Mouse (Mus musculus) neural tube, embryonic 11.5 days (tissue): ENCODE data around the gene Tnfrsf11a. TPM values are rescaled to one million over a fixed set of nuclear protein-coding genes. Genes with fewer than 3 reads are reported as not detected.
A peak's percentile ranks its signal among the peaks of the same experiment; 100 is the strongest.

Experiments used
- ATAC-seq: fragments of 200-750 bp; cut with Nextera tagmentation; 2 replicates; pipeline ENCODE4 v1.8.0; 2017; ENCODE audit warnings: moderate number of reproducible peaks, mild to moderate bottlenecking, moderate TSS enrichment, moderate library complexity; ENCODE audit not compliant: insufficient read depth, low FRiP score, low TSS enrichment
- DNase-seq: peaks from one replicate; pipeline ENCODE4 v3.0.0-alpha.2; 2015; ENCODE audit warnings: low spot score
- H3K27ac ChIP-seq: fragments of 300-500 bp; sonication (generic); 2 replicates; pipeline ENCODE4 v1.5.1; 2014; ENCODE audit warnings: low read depth, mild to moderate bottlenecking, low read length
- H3K27me3 ChIP-seq: fragments of 300-500 bp; sonication (generic); 2 replicates; pipeline ENCODE4 v1.6.1; 2014; ENCODE audit warnings: mild to moderate bottlenecking, low read length, mixed read lengths; ENCODE audit not compliant: control insufficient read depth, insufficient read depth
- H3K36me3 ChIP-seq: fragments of 300-500 bp; sonication (generic); 2 replicates; pipeline ENCODE4 v1.6.1; 2014; ENCODE audit warnings: mild to moderate bottlenecking, low read length, moderate library complexity, mixed read lengths; ENCODE audit not compliant: control insufficient read depth, insufficient read depth
- H3K4me1 ChIP-seq: fragments of 300-500 bp; sonication (generic); 2 replicates; pipeline ENCODE4 v1.6.1; 2014; ENCODE audit warnings: low read length, mixed read lengths; ENCODE audit not compliant: control insufficient read depth, insufficient read depth
- H3K4me2 ChIP-seq: fragments of 300-500 bp; sonication (generic); 2 replicates; pipeline ENCODE4 v1.6.1; 2014; ENCODE audit warnings: low read depth, mild to moderate bottlenecking, moderate library complexity
- H3K4me3 ChIP-seq: fragments of 300-500 bp; sonication (generic); 2 replicates; pipeline ENCODE4 v1.5.1; 2014; ENCODE audit warnings: low read depth, low read length
- H3K9ac ChIP-seq: fragments of 300-500 bp; sonication (generic); 2 replicates; pipeline ENCODE4 v1.6.1; 2014; ENCODE audit warnings: mild to moderate bottlenecking, low read length
- H3K9me3 ChIP-seq: fragments of 300-500 bp; sonication (generic); 2 replicates; pipeline ENCODE4 v1.6.1; 2016; ENCODE audit warnings: low read length; ENCODE audit not compliant: control insufficient read depth
- WGBS: fragments of 180-500 bp; shearing (Covaris S2); extraction: QIAGEN DNeasy Blood & Tissue Kit; methylation state at CpG from one replicate; pipeline ENCODE4 v1.1.7; 2014; 5-methylcytosine and 5-hydroxymethylcytosine counted together
- polyA plus RNA-seq: library from polyadenylated mRNA; unstranded; fragments of >200 nt; fragmentation: Nextera tagmentation; extraction: Ambion mirVana; gene quantifications from 2 replicates; pipeline ENCODE4 v1.2.1, GENCODE M21; 2014

The Tnfrsf11a gene
- polyA plus RNA-seq, 1 experiment from 2014 or later, result 0.73 TPM

DNA sequence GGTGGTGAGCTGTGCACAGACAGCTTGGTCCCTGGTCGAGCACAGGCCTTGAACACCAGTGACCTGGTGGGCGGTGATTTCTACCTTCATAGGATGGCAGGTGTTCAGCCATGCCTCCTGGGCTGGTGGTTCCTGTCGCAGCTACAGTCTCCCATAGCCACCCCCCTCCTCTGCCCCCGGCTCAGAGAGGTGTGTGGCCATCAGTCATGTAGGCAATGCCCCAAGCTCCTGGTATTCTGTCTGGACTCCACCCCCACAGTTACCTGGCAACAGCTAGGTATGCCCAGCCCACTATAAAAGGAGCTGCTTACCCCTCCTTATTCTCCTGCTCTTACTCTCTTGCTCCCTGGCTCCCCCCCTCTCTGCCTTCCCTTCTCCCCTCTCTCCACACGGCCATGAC, 105.8 kb downstream of the Tnfrsf11a start:
- no peak overlapping the region for H3K9ac ChIP-seq
- DNase-seq (no peak), ATAC-seq (no peak)
- H3K4me1 ChIP-seq, result no peaks in the 10 kb centered on the region
- H3K4me3 ChIP-seq, result no peak overlapping the region
- no peaks in the 10 kb centered on the region for H3K27me3 ChIP-seq
- 80% methylated on average over 5 of the region's 5 CpGs for WGBS
- H3K9me3 ChIP-seq, result no peaks in the 10 kb centered on the region
- no peak overlapping the region for H3K4me2 ChIP-seq
- no peaks in the 10 kb centered on the region for H3K36me3 ChIP-seq
- no peak overlapping the region for H3K27ac ChIP-seq

DNA sequence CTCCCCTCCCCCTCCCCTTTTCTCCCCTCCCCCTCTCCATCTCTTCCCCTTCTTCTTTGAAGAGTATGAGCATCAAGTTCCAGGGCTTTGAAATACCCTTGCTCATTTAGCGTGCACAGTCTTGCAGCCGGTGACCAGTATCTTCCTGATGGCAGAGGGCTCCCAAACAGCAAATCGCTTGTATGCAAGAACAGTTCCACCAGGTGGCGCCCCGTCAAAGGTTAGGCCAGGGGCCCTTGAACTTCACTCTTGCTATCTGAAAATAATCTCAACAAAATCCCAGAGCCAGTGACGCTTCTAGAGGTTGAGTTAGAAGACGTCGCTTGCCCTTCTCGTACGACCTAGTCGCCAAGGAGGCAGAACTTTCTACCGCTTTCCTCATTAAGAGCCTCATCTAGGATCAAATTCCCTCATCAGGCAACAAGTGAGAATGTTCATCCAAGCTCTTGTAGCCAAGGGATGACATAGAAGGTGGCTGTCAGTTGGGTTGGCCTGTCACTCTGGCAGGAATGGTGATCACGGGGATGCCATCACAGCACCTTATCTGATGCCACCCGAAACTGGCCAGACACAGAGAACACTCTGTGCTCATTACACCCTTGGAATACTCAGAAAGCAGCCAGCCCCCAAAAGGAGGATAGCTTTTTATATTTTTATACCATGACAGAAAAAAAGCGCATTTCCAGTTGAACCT, 110.7 kb downstream of the Tnfrsf11a start:
- Histone ChIP-seq H3K4me1 (no peaks in the 10 kb centered on the region), H3K9me3 (no peaks in the 10 kb centered on the region), H3K4me2 (no peak overlapping the region), H3K36me3 (no peaks in the 10 kb centered on the region), H3K27ac (no peak overlapping the region), H3K4me3 (no peak overlapping the region), H3K27me3 (no peaks in the 10 kb centered on the region), H3K9ac (no peak overlapping the region)
- DNase-seq, result peak; percentile 84
- ATAC-seq, result no peak
- 36% methylated on average over 15 of the region's 15 CpGs for WGBS

DNA sequence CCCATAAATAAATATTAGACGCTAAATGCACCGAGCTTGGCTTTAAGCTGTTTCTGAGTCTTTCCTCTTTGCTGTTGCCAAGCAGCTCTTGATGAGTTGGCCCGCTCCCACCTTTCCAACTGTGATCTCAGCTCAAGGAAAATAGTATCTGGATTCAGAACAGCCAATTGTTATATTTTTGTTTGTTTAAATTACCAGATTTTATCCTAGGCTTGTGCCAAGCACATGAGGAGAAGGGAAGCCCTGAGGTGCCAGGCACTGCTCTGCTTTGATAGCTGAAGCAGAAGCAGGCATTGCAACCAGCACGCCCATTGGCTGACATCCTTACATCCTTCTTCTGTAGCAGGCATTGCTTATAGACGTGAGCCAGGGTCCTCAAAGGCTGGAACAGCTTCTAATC, 114.5 kb downstream of the Tnfrsf11a start:
- WGBS, result 80% methylated on average over 5 of the region's 5 CpGs
- H3K9ac ChIP-seq, result no peak overlapping the region
- H3K4me3 ChIP-seq, result no peak overlapping the region
- no peaks in the 10 kb centered on the region for H3K4me1 ChIP-seq
- H3K9me3 ChIP-seq, result no peaks in the 10 kb centered on the region
- no peak overlapping the region for H3K27ac ChIP-seq
- no peak overlapping the region for H3K4me2 ChIP-seq
- ATAC-seq (no peak), DNase-seq (no peak)
- no peaks in the 10 kb centered on the region for H3K36me3 ChIP-seq
- no peaks in the 10 kb centered on the region for H3K27me3 ChIP-seq

Other genes starting within 250 kb of the Tnfrsf11a start
- 10.7 and 14.4 TPM in 2 replicates for gene Pign, start 117.0 kb upstream of the Tnfrsf11a start, polyA plus RNA-seq
- 28.6 and 32.1 TPM in 2 replicates for gene Relch, start 116.9 kb upstream of the Tnfrsf11a start, polyA plus RNA-seq
- 1.9 and 2.6 TPM in 2 replicates for gene Zcchc2, start 209.7 kb downstream of the Tnfrsf11a start, polyA plus RNA-seq